Mouse (Mus musculus): Measurements from ENCODE around the gene Fhl3. TPM values are rescaled to one million over a fixed set of nuclear protein-coding genes. Genes with fewer than 3 reads are reported as not detected.

Gene Fhl3
- total and polyA plus RNA-seq, 2 experiments from 2014 or later, result 1.4 to 3.0 TPM

GRCm38 (mm10) chr4:124682270-124682669, 18.2 kb upstream of the Fhl3 start:
- WGBS, result 45% methylated on average over 7 of the region's 7 CpGs
- Histone ChIP-seq H3K36me3 (ENCODE audit: insufficient read depth) (peaks cover 48% of the 10 kb centered on the region), H3K4me3 (ENCODE audit: low read depth, low read length) (no peak overlapping the region), H3K9ac (no peak overlapping the region), H3K4me2 (ENCODE audit: low read depth) (no peak overlapping the region), H3K27ac (ENCODE audit: low read depth, low read length) (no peak overlapping the region), H3K4me1 (ENCODE audit: insufficient read depth) (no peaks in the 10 kb centered on the region), H3K9me3 (ENCODE audit: low read length) (no peaks in the 10 kb centered on the region), H3K27me3 (ENCODE audit: insufficient read depth, low read length) (no peaks in the 10 kb centered on the region)
- ATAC-seq (peak; percentile 45; the same call in 1 of the 2 replicates), DNase-seq (no peak)
- peak; percentile 63 for TF ChIP-seq CTCF (IDR thresholded peaks at IDR 0.05; ENCODE audit: low read depth)

GRCm38 (mm10) chr4:124683474-124683873, 17.0 kb upstream of the Fhl3 start:
- Histone ChIP-seq H3K27ac (ENCODE audit: low read depth, low read length) (no peak overlapping the region), H3K36me3 (ENCODE audit: insufficient read depth) (peaks cover 45% of the 10 kb centered on the region), H3K4me3 (ENCODE audit: low read depth, low read length) (no peak overlapping the region), H3K4me2 (ENCODE audit: low read depth) (no peak overlapping the region), H3K9ac (no peak overlapping the region), H3K4me1 (ENCODE audit: insufficient read depth) (no peaks in the 10 kb centered on the region), H3K27me3 (ENCODE audit: insufficient read depth, low read length) (no peaks in the 10 kb centered on the region), H3K9me3 (ENCODE audit: low read length) (no peaks in the 10 kb centered on the region)
- TF ChIP-seq CTCF (IDR thresholded peaks at IDR 0.05; ENCODE audit: low read depth), result no peak
- 91% methylated on average over 4 of the region's 4 CpGs for WGBS
- no peak for ATAC-seq
- no peak for DNase-seq

GRCm38 (mm10) chr4:124685004-124685403, 15.5 kb upstream of the Fhl3 start:
- DNase-seq (no peak), ATAC-seq (no peak)
- peak; percentile 38 for TF ChIP-seq CTCF (IDR thresholded peaks at IDR 0.05; ENCODE audit: low read depth)
- WGBS, result 87% methylated on average over 4 of the region's 4 CpGs
- Histone ChIP-seq H3K4me3 (ENCODE audit: low read depth, low read length) (no peak overlapping the region), H3K4me2 (ENCODE audit: low read depth) (no peak overlapping the region), H3K27me3 (ENCODE audit: insufficient read depth, low read length) (no peaks in the 10 kb centered on the region), H3K4me1 (ENCODE audit: insufficient read depth) (no peaks in the 10 kb centered on the region), H3K9me3 (ENCODE audit: low read length) (no peaks in the 10 kb centered on the region), H3K36me3 (ENCODE audit: insufficient read depth) (peaks cover 32% of the 10 kb centered on the region), H3K9ac (no peak overlapping the region), H3K27ac (ENCODE audit: low read depth, low read length) (no peak overlapping the region)

- Histone ChIP-seq H3K4me2 (ENCODE audit: low read depth) (no peak overlapping the region), H3K27me3 (ENCODE audit: insufficient read depth, low read length) (no peaks in the 10 kb centered on the region), H3K9me3 (ENCODE audit: low read length) (no peaks in the 10 kb centered on the region), H3K36me3 (ENCODE audit: insufficient read depth) (peaks cover 29% of the 10 kb centered on the region), H3K4me1 (ENCODE audit: insufficient read depth) (no peaks in the 10 kb centered on the region), H3K4me3 (ENCODE audit: low read depth, low read length) (no peak overlapping the region), H3K9ac (no peak overlapping the region), H3K27ac (ENCODE audit: low read depth, low read length) (no peak overlapping the region)
- WGBS, result 84% methylated on average over 8 of the region's 8 CpGs
- DNase-seq, result no peak
- no peak for TF ChIP-seq CTCF (IDR thresholded peaks at IDR 0.05; ENCODE audit: low read depth)
- no peak for ATAC-seq
Observed at GRCm38 (mm10) chr4:124685453-124685852, 15.0 kb upstream of the Fhl3 start.

- no peak for TF ChIP-seq CTCF (IDR thresholded peaks at IDR 0.05; ENCODE audit: low read depth)
- no peaks in the 10 kb centered on the region for H3K4me1 ChIP-seq (ENCODE audit: insufficient read depth)
- no peaks in the 10 kb centered on the region for H3K27me3 ChIP-seq (ENCODE audit: insufficient read depth, low read length)
- WGBS, result 93% methylated on average over 8 of the region's 8 CpGs
- no peak overlapping the region for H3K27ac ChIP-seq (ENCODE audit: low read depth, low read length)
- no peak overlapping the region for H3K9ac ChIP-seq
- ATAC-seq (no peak), DNase-seq (no peak)
- no peak overlapping the region for H3K4me3 ChIP-seq (ENCODE audit: low read depth, low read length)
- H3K4me2 ChIP-seq (ENCODE audit: low read depth), result no peak overlapping the region
- no peaks in the 10 kb centered on the region for H3K9me3 ChIP-seq (ENCODE audit: low read length)
- H3K36me3 ChIP-seq (ENCODE audit: insufficient read depth), result peaks cover 29% of the 10 kb centered on the region
Observed at GRCm38 (mm10) chr4:124685897-124686402, 14.6 kb upstream of the Fhl3 start.

- Histone ChIP-seq H3K4me3 (ENCODE audit: low read depth, low read length) (no peak overlapping the region), H3K27ac (ENCODE audit: low read depth, low read length) (no peak overlapping the region), H3K4me2 (ENCODE audit: low read depth) (no peak overlapping the region), H3K4me1 (ENCODE audit: insufficient read depth) (0 out of 2 replicates have a peak, but pooled peaks cover 7% of the 10 kb centered on the region), H3K27me3 (ENCODE audit: insufficient read depth, low read length) (no peaks in the 10 kb centered on the region; the same call in 1 of the 2 replicates), H3K9me3 (ENCODE audit: low read length) (no peaks in the 10 kb centered on the region), H3K9ac (peak overlapping the region; percentile 22; the same call in 1 of the 2 replicates), H3K36me3 (ENCODE audit: insufficient read depth) (0 out of 2 replicates have a peak, but pooled peaks cover 13% of the 10 kb centered on the region)
- 85% methylated on average over 8 of the region's 8 CpGs for WGBS
- DNase-seq (no peak), ATAC-seq (no peak)
- no peak for TF ChIP-seq CTCF (IDR thresholded peaks at IDR 0.05; ENCODE audit: low read depth)
Observed at GRCm38 (mm10) chr4:124691455-124691854, 9.0 kb upstream of the Fhl3 start.

- Histone ChIP-seq H3K9ac (peak overlapping the region; percentile 85), H3K27me3 (ENCODE audit: insufficient read depth, low read length) (no peaks in the 10 kb centered on the region; the same call in 1 of the 2 replicates), H3K4me1 (ENCODE audit: insufficient read depth) (0 out of 2 replicates have a peak, but pooled peaks cover 7% of the 10 kb centered on the region), H3K4me3 (ENCODE audit: low read depth, low read length) (peak overlapping the region; percentile 77), H3K36me3 (ENCODE audit: insufficient read depth) (0 out of 2 replicates have a peak, but pooled peaks cover 7% of the 10 kb centered on the region), H3K9me3 (ENCODE audit: low read length) (no peaks in the 10 kb centered on the region), H3K27ac (ENCODE audit: low read depth, low read length) (no peak overlapping the region), H3K4me2 (ENCODE audit: low read depth) (peak overlapping the region; percentile 74)
- 67% methylated on average over 3 of the region's 3 CpGs for WGBS
- DNase-seq (no peak), ATAC-seq (no peak)
- TF ChIP-seq CTCF (IDR thresholded peaks at IDR 0.05; ENCODE audit: low read depth), result no peak
Observed at GRCm38 (mm10) chr4:124692416-124692861, 8.1 kb upstream of the Fhl3 start.
